Mouse (Mus musculus): ENCODE measurements around the gene Gtpbp3.

DNA sequence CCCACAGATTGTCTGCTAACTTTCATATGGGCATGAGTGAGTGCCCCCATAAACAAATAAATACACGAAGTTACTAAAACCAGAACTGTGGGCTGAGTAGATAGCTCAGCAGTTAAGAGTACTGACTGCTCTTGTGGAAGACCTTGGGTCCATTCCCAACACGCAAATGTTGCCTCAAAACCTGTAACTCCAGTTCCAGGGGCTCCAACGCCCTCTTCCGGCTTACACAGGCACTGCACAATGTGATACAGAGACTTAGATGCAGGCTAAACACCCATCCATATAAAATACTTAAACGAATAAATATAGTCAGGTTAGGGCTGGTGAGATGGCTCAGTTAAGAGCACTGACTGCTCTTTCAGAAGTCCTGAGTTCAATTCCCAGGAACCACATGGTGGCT is 27.1 kb downstream of the Gtpbp3 start:
- TF ChIP-seq EP300 (IDR thresholded peaks at IDR 0.05; ENCODE audit: low read depth) (no peak), CTCF (IDR thresholded peaks at IDR 0.05; ENCODE audit: low read depth) (peak; percentile 26; the same call in 1 of the 2 replicates)
